Mouse (Mus musculus) limb, embryonic 14.5 days (tissue): Measurements from ENCODE around the gene Rtn4rl1. TPM values are rescaled to one million over a fixed set of nuclear protein-coding genes. Genes with fewer than 3 reads are reported as not detected.

Source experiments
- ATAC-seq: fragments of 200-750 bp; cut with Nextera tagmentation; 2 replicates; pipeline ENCODE4 v1.8.0; 2017; ENCODE audit warnings: low read depth, moderate number of reproducible peaks, moderate TSS enrichment; ENCODE audit not compliant: low FRiP score
- DNase-seq: peaks from one replicate; pipeline ENCODE4 v3.0.0-alpha.2; 2015; ENCODE audit warnings: low spot score
- H3K27ac ChIP-seq: fragments of 300-500 bp; sonication (generic); replicated peaks from 2 replicates; pipeline ENCODE4 v1.5.1; 2014; ENCODE audit warnings: low read depth, mild to moderate bottlenecking, low read length, moderate library complexity, mixed read lengths
- H3K27me3 ChIP-seq: fragments of 300-500 bp; sonication (generic); 2 replicates; pipeline ENCODE4 v1.6.1; 2014; ENCODE audit warnings: low read length, mixed read lengths; ENCODE audit not compliant: control insufficient read depth, insufficient read depth
- H3K36me3 ChIP-seq: fragments of 300-500 bp; sonication (generic); 2 replicates; pipeline ENCODE4 v1.6.1; 2014; ENCODE audit warnings: mild to moderate bottlenecking, low read length, moderate library complexity, mixed read lengths; ENCODE audit not compliant: control insufficient read depth, insufficient read depth
- H3K4me1 ChIP-seq: fragments of 300-500 bp; sonication (generic); 2 replicates; pipeline ENCODE4 v1.6.1; 2014; ENCODE audit warnings: antibody characterized with exemption, low read length, mixed read lengths; ENCODE audit not compliant: control insufficient read depth, insufficient read depth
- H3K4me2 ChIP-seq: fragments of 300-500 bp; sonication (generic); replicated peaks from 2 replicates; pipeline ENCODE4 v1.6.1; 2014; ENCODE audit warnings: low read depth, mild to moderate bottlenecking, low read length, moderate library complexity; ENCODE audit not compliant: severe bottlenecking
- H3K4me3 ChIP-seq: fragments of 300-500 bp; sonication (generic); replicated peaks from 2 replicates; pipeline ENCODE4 v1.5.1; 2014; ENCODE audit warnings: low read length
- H3K9ac ChIP-seq: fragments of 300-500 bp; sonication (generic); 2 replicates; pipeline ENCODE4 v1.6.1; 2014; ENCODE audit warnings: mild to moderate bottlenecking, low read depth, low read length, moderate library complexity; ENCODE audit not compliant: severe bottlenecking
- H3K9me3 ChIP-seq: fragments of 300-500 bp; sonication (generic); 2 replicates; pipeline ENCODE4 v1.6.1; 2016; ENCODE audit warnings: low read length; ENCODE audit not compliant: control insufficient read depth
- POLR2A ChIP-seq: fragments of 200-500 bp; IDR thresholded peaks from 2 replicates; pipeline ENCODE4 v1.8.0; 2012; ENCODE audit warnings: inconsistent platforms, mild to moderate bottlenecking, moderate library complexity, borderline replicate concordance; ENCODE audit not compliant: insufficient read depth, insufficient read length; ENCODE audit errors: extremely low read depth
- WGBS: fragments of 180-500 bp; shearing (Covaris S2); extraction: QIAGEN DNeasy Blood & Tissue Kit; methylation state at CpG from one replicate; pipeline ENCODE4 v1.1.7; 2014; 5-methylcytosine and 5-hydroxymethylcytosine counted together
- polyA plus RNA-seq, 2 experiments: library from polyadenylated mRNA; depleted of rRNA in 1 of 2; stranded (reverse) in 1 of 2; unstranded in 1 of 2; fragments of >200 nt; fragmentation: Nextera tagmentation in 1 of 2; extraction: Ambion mirVana in 1 of 2; gene quantifications; 2 replicates each; pipeline versions ENCODE4 v1.2.1 to v1.2.3; 2012 to 2014

Rtn4rl1 gene
- polyA plus RNA-seq, 2 experiments = 3.4 to 4.4 TPM

DNA sequence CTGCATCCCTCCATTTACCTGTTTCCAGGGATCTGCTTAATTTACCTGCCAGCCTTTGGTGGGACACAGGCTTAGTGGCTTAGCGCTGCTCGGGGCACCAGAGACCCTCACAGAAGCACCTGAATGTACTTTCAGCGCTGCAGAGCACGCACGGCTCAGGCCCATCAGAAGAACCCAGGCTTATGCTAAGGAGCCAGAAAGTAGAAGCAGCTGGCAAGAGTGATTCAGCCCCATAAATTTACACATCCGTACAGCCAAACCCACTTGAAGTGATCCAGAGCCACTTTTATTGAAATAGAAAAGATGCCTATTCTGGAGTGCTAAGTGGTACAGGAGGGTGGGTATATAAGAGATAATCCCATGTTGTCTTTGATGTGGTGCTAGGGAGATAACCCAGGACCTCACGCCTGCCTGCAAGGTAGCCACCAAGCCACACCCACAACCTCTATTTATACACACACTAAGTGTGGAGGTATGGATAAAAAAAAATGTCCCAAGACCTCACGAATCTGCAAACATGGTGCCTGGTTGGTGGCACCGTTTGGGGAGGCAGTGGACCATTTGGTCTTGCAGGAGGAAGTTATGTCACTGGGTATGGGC, 102.9 kb downstream of the Rtn4rl1 start:
- Histone ChIP-seq H3K4me1 (peaks cover 8% of the 10 kb centered on the region; the same call in 1 of the 2 replicates), H3K9ac (no peak overlapping the region), H3K27ac (no peak overlapping the region), H3K4me3 (no peak overlapping the region), H3K27me3 (no peaks in the 10 kb centered on the region; the same call in 1 of the 2 replicates), H3K36me3 (peaks cover 18% of the 10 kb centered on the region), H3K9me3 (no peaks in the 10 kb centered on the region), H3K4me2 (no peak overlapping the region)
- ATAC-seq (no peak), DNase-seq (no peak)
- TF ChIP-seq POLR2A = no peak
- 67% methylated on average over 9 of the region's 9 CpGs for WGBS

DNA sequence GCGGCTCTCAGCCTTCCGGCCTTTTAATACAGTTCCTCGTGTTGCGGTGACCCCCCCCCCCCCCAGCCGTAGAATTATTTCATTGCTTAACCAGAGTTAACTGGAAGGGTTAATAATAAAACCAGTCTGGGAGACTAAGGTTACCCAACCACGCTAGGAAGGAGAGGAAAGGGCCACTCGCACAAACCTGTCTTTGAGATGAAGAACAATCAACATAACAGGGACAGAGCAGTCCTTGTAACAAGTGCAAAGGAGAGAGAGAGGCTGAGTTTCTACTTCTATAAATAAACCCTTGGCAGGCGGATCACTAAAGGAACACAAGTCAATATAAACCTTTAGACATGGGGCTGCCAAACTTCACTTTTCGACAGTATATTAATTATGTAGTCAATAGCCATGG, 104.0 kb downstream of the Rtn4rl1 start:
- H3K4me1 ChIP-seq = peaks cover 8% of the 10 kb centered on the region; the same call in 1 of the 2 replicates
- DNase-seq = no peak
- no peak for TF ChIP-seq POLR2A
- WGBS = 67% methylated on average over 9 of the region's 9 CpGs
- no peaks in the 10 kb centered on the region for H3K27me3 ChIP-seq
- H3K4me2 ChIP-seq = no peak overlapping the region
- H3K36me3 ChIP-seq = peaks cover 30% of the 10 kb centered on the region
- H3K9me3 ChIP-seq = no peaks in the 10 kb centered on the region
- ATAC-seq = no peak
- H3K27ac ChIP-seq = no peak overlapping the region
- H3K4me3 ChIP-seq = no peak overlapping the region
- no peak overlapping the region for H3K9ac ChIP-seq

DNA sequence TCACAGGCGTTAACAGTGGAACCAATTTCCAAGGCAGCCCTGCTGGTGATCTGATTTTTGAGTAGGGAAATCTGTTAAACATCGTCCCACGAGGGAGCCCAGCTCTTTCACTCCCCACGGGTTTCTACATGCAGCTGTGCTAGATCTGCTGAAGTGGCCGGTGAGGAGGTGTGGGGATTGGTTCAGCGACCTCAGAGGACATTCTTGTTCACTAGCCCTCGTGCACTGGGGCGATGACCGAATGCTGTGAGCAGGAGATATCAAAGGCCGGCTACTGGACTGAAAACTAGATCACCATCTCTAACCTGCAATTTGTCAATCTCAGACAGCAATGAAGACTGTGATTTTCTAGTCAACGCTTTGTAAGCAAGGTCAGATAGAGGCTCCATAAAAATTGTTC, 104.9 kb downstream of the Rtn4rl1 start:
- H3K27me3 ChIP-seq = no peaks in the 10 kb centered on the region
- H3K36me3 ChIP-seq = peaks cover 31% of the 10 kb centered on the region
- H3K9ac ChIP-seq = no peak overlapping the region
- H3K4me3 ChIP-seq = no peak overlapping the region
- no peak overlapping the region for H3K27ac ChIP-seq
- WGBS = 53% methylated on average over 11 of the region's 11 CpGs
- ATAC-seq (no peak), DNase-seq (no peak)
- H3K4me2 ChIP-seq = no peak overlapping the region
- TF ChIP-seq POLR2A = no peak
- H3K4me1 ChIP-seq = peaks cover 8% of the 10 kb centered on the region; the same call in 1 of the 2 replicates
- H3K9me3 ChIP-seq = no peaks in the 10 kb centered on the region

DNA sequence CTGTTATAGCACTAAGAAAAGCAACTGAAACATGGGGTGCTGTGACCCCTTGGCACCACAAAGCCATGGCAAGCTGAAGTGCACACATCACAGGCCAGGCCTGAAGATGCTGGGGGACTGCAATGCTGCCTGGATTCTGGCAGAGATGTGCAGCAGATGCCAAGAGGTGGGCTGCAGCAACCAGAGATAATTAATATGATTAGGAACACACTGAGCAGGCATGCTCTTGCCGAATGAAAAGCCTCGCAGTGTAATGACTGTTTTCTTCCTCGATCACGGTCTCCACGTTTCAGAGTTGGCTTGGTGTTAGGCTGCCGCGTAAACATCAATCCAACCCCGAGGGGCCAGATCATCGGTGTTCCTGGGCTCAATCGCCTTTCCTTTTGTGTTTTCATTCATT, 106.2 kb downstream of the Rtn4rl1 start:
- H3K9me3 ChIP-seq = no peaks in the 10 kb centered on the region
- ATAC-seq (no peak), DNase-seq (no peak)
- peaks cover 34% of the 10 kb centered on the region for H3K36me3 ChIP-seq
- no peak for TF ChIP-seq POLR2A
- no peak overlapping the region for H3K4me2 ChIP-seq
- H3K27ac ChIP-seq = no peak overlapping the region
- 81% methylated on average over 10 of the region's 10 CpGs for WGBS
- H3K4me3 ChIP-seq = no peak overlapping the region
- no peaks in the 10 kb centered on the region for H3K27me3 ChIP-seq
- no peak overlapping the region for H3K9ac ChIP-seq
- H3K4me1 ChIP-seq = 0 out of 2 replicates have a peak, but pooled peaks cover 3% of the 10 kb centered on the region

DNA sequence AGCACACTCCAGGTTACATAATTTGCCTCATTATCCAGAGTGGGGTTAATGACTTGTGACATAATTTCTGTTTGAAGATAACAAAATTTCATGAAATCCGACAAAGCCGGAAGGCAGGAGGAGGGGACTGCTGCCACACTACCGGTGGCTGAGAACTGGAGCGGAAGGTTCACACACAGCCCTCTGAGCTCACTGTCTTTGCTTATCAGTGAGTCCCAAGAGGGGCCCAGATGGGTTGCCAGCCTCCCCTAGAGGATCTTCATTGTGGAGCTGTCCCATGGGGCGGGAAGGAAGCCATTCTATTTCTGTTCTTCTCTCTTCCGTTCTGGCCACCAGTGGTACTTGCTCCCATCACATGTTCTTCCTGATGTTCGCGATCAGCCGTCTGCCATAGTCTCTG, 107.4 kb downstream of the Rtn4rl1 start:
- WGBS = 87% methylated on average over 9 of the region's 9 CpGs
- no peaks in the 10 kb centered on the region for H3K27me3 ChIP-seq
- H3K4me3 ChIP-seq = no peak overlapping the region
- ATAC-seq (no peak), DNase-seq (no peak)
- H3K4me2 ChIP-seq = no peak overlapping the region
- no peak for TF ChIP-seq POLR2A
- 0 out of 2 replicates have a peak, but pooled peaks cover 3% of the 10 kb centered on the region for H3K4me1 ChIP-seq
- no peaks in the 10 kb centered on the region for H3K9me3 ChIP-seq
- peaks cover 45% of the 10 kb centered on the region for H3K36me3 ChIP-seq
- H3K9ac ChIP-seq = no peak overlapping the region
- no peak overlapping the region for H3K27ac ChIP-seq
